Mouse (Mus musculus): ENCODE measurements around the gene Hoxd12. TPM values are rescaled to one million over a fixed set of nuclear protein-coding genes. Genes with fewer than 3 reads are reported as not detected.

Hoxd12 gene
- polyA plus RNA-seq, 1 experiment, result not detected

DNA sequence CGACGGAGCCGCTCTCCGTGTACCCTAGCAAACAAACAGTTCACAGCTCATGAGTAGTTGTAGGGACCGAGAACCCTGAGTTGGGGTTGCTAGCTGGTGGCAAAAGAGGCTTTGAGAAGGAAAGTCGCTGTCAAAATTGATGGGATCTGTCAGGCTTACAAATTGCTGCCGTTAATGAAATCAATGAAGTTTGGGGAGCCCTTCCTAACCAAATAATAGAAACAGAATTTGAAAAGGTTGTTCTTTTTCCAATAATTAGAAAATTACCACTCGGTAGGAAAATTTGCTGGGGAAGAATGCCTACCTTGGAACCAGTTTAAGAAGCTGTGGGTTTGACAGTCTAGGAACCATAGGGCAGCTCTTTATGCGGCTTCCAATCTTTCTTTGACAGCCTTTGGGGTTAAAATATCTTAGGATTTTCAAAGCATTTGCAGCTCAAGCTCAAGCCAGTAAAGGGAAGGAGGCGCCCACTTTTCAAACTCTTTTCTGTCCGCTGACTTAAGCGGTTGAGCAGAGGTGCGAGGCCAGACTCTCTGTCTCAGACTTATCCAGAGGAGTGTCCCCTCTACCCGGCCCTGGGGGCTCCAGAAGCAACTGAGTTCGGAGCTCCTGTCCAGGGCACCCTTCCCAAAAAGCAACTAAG lies 16.7 kb upstream of the Hoxd12 start:
- no peak overlapping the region for H3K27ac ChIP-seq (ENCODE audit: insufficient read depth, low read depth, low read length)
- peaks cover 28% of the 10 kb centered on the region for H3K27me3 ChIP-seq (replicated peaks; ENCODE audit: control insufficient read depth, insufficient read depth, low read length)
- no peak for TF ChIP-seq CTCF (conservative IDR thresholded peaks at IDR 0.05; ENCODE audit: insufficient read depth, insufficient read length, low read depth, low read length)
- no peak for TF ChIP-seq POLR2A (IDR thresholded peaks at IDR 0.05; ENCODE audit: low read depth, low read length)
- no peak overlapping the region for H3K4me3 ChIP-seq (ENCODE audit: insufficient read depth, low read depth, low read length)
- H3K4me1 ChIP-seq (ENCODE audit: control insufficient read depth, insufficient read depth, low read length), result no peaks in the 10 kb centered on the region
- peak; percentile 11 for DNase-seq
- 9% methylated on average over 15 of the region's 15 CpGs for WGBS
- no peaks in the 10 kb centered on the region for H3K36me3 ChIP-seq (ENCODE audit: control insufficient read depth, insufficient read depth, low read length)

- DNase-seq, result peak; percentile 13
- 6% methylated on average over 47 of the region's 47 CpGs for WGBS
- Histone ChIP-seq H3K4me3 (ENCODE audit: insufficient read depth, low read depth, low read length) (no peak overlapping the region), H3K27ac (ENCODE audit: insufficient read depth, low read depth, low read length) (no peak overlapping the region), H3K36me3 (ENCODE audit: control insufficient read depth, insufficient read depth, low read length) (no peaks in the 10 kb centered on the region), H3K27me3 (replicated peaks; ENCODE audit: control insufficient read depth, insufficient read depth, low read length) (peaks cover 27% of the 10 kb centered on the region), H3K4me1 (ENCODE audit: control insufficient read depth, insufficient read depth, low read length) (no peaks in the 10 kb centered on the region)
- no peak for TF ChIP-seq POLR2A (IDR thresholded peaks at IDR 0.05; ENCODE audit: low read depth, low read length)
- TF ChIP-seq CTCF (conservative IDR thresholded peaks at IDR 0.05; ENCODE audit: insufficient read depth, insufficient read length, low read depth, low read length), result no peak
These were observed 16.0 kb upstream of the Hoxd12 start for GRCm38 (mm10) chr2:74658667-74659371.

DNA sequence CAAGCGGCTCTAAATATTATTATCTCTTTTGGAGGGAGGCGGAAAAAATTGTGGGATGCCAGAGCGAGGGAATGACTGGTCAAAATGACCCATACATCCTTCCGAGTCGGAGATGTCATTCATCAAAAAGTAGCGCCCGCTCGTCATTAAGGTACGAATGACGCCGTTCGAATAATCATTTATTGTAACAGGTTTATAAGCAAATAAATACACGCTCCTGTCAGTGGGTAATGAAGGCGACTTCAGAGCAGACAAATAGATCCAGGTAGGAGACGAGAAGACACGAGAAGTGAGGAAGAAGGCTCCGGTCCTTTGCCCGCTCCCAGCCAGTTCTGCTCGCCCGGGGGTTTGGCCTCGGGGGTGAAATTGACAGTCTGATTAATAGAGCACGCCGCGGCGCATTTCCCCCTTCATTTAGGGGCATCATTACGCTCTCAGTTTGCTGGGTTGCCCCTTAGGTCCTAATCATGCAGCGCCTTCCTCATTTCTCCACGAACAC lies 15.3 kb upstream of the Hoxd12 start, which contains the start of gene Evx2:
Evx2 (minus strand) TSS at position 51 of the 499 bp plus-strand sequence.
- TF ChIP-seq CTCF (conservative IDR thresholded peaks at IDR 0.05; ENCODE audit: insufficient read depth, insufficient read length, low read depth, low read length), result no peak
- no peak for TF ChIP-seq POLR2A (IDR thresholded peaks at IDR 0.05; ENCODE audit: low read depth, low read length)
- no peaks in the 10 kb centered on the region for H3K36me3 ChIP-seq (ENCODE audit: control insufficient read depth, insufficient read depth, low read length)
- H3K4me3 ChIP-seq (ENCODE audit: insufficient read depth, low read depth, low read length), result no peak within 1 kb of the TSS
- no peaks in the 10 kb centered on the region for H3K4me1 ChIP-seq (ENCODE audit: control insufficient read depth, insufficient read depth, low read length)
- DNase-seq, result peak; percentile 22
- H3K27me3 ChIP-seq (replicated peaks; ENCODE audit: control insufficient read depth, insufficient read depth, low read length), result peaks cover 27% of the 10 kb centered on the region
- H3K27ac ChIP-seq (ENCODE audit: insufficient read depth, low read depth, low read length), result no peak within 1 kb of the TSS
- WGBS, result 6% methylated on average over 28 of the region's 28 CpGs

DNA sequence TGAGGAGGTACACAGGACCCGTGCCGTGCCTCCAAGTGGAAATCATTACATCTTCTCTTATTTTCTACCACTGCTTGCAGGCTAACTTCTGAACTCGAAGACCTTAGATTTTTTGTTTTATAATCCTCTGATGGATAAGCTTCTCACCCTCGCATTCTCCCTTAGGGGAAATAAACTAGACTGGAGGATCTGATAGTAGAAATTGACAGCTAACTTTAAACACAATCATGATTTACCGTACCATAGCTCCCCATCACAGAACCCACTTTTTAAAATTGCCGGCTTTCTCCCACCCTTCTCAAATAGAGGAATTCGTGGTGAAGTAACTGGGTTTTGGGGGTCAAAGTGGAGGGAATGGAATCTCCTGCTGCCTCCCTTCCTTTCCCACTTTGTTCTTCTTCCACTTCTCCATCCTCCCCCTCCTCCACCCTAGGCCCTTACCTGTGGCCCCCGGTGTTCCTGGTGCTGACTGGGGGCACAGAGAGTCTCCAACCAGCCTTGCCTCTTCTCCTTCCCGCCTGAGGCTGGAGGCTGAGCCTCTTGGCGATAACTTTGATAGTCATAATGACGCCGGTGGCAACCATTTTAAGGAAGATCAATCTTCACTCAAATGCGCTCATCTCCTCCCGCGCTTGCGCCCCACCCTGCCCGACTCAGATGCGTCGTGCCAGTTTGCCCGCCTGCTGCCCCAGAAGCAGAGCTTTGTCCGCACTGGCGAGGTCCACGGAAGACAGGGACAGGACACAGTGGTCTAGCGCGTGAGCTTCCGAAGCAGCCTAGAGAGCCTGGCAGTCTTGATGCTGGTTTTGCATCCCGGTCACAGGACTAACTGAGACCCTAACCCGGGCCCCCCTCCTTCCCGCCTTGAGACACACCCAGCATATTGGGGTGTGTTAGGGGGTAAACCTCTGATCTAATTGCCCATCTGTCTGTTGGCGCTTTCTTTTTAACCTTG lies 14.1 kb upstream of the Hoxd12 start:
- WGBS, result 6% methylated on average over 30 of the region's 30 CpGs
- peaks cover 19% of the 10 kb centered on the region for H3K27me3 ChIP-seq (replicated peaks; ENCODE audit: control insufficient read depth, insufficient read depth, low read length)
- no peak for DNase-seq
- no peaks in the 10 kb centered on the region for H3K4me1 ChIP-seq (ENCODE audit: control insufficient read depth, insufficient read depth, low read length)
- H3K36me3 ChIP-seq (ENCODE audit: control insufficient read depth, insufficient read depth, low read length), result no peaks in the 10 kb centered on the region
- no peak overlapping the region for H3K27ac ChIP-seq (ENCODE audit: insufficient read depth, low read depth, low read length)
- TF ChIP-seq POLR2A (IDR thresholded peaks at IDR 0.05; ENCODE audit: low read depth, low read length) (no peak), CTCF (conservative IDR thresholded peaks at IDR 0.05; ENCODE audit: insufficient read depth, insufficient read length, low read depth, low read length) (no peak)
- H3K4me3 ChIP-seq (ENCODE audit: insufficient read depth, low read depth, low read length), result no peak overlapping the region

GRCm38 (mm10) chr2:74661685-74662084 lies 13.1 kb upstream of the Hoxd12 start:
- Histone ChIP-seq H3K27ac (ENCODE audit: insufficient read depth, low read depth, low read length) (no peak overlapping the region), H3K4me1 (ENCODE audit: control insufficient read depth, insufficient read depth, low read length) (no peaks in the 10 kb centered on the region), H3K27me3 (replicated peaks; ENCODE audit: control insufficient read depth, insufficient read depth, low read length) (peaks cover 19% of the 10 kb centered on the region), H3K36me3 (ENCODE audit: control insufficient read depth, insufficient read depth, low read length) (no peaks in the 10 kb centered on the region), H3K4me3 (ENCODE audit: insufficient read depth, low read depth, low read length) (no peak overlapping the region)
- no peak for TF ChIP-seq POLR2A (IDR thresholded peaks at IDR 0.05; ENCODE audit: low read depth, low read length)
- peak; percentile 36; the same call in 1 of the 2 replicates for TF ChIP-seq CTCF (conservative IDR thresholded peaks at IDR 0.05; ENCODE audit: insufficient read depth, insufficient read length, low read depth, low read length)
- 3% methylated on average over 14 of the region's 14 CpGs for WGBS
- peak; percentile 29 for DNase-seq

GRCm38 (mm10) chr2:74663291-74663925 lies 11.4 kb upstream of the Hoxd12 start:
- peak; percentile 72 for DNase-seq
- H3K27ac ChIP-seq (ENCODE audit: insufficient read depth, low read depth, low read length), result no peak overlapping the region
- H3K4me3 ChIP-seq (ENCODE audit: insufficient read depth, low read depth, low read length), result no peak overlapping the region
- 2% methylated on average over 18 of the region's 18 CpGs for WGBS
- H3K36me3 ChIP-seq (ENCODE audit: control insufficient read depth, insufficient read depth, low read length), result no peaks in the 10 kb centered on the region
- H3K27me3 ChIP-seq (replicated peaks; ENCODE audit: control insufficient read depth, insufficient read depth, low read length), result peaks cover 19% of the 10 kb centered on the region
- TF ChIP-seq CTCF (conservative IDR thresholded peaks at IDR 0.05; ENCODE audit: insufficient read depth, insufficient read length, low read depth, low read length) (peak; percentile 66), POLR2A (IDR thresholded peaks at IDR 0.05; ENCODE audit: low read depth, low read length) (no peak)
- H3K4me1 ChIP-seq (ENCODE audit: control insufficient read depth, insufficient read depth, low read length), result no peaks in the 10 kb centered on the region
